Mouse (Mus musculus): ENCODE measurements at regions not wholly inside any gene's neighbourhood (a gene's known extent, or its start where the extent isn't known, plus 50 kb on each side); places are given as distances from the start of the nearest gene placed in this dataset.

DNA sequence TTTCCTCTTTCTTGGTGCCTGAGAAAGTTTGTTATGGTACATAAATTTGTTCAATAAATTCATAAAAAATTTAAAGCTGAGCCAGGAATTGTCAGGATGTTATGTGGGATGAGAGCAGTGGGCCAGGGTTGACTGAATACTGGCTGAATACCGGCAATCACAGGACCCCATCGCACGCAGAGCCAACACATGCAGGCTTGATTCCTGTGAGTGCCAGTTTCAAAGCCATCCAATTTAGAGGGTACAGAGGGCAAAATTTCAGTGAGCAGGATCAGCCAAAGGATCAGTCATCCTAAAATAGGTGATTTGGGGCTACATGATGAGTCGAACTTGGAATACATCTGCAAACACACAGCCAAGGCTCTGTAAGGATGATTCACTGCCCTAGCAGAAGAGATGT, 583.6 kb upstream of the Nectin3 start:
- no peaks in the 10 kb centered on the region for H3K9me3 ChIP-seq (ENCODE audit: control insufficient read depth, insufficient read depth, low read depth, low read length)
- H3K36me3 ChIP-seq (ENCODE audit: control insufficient read depth, insufficient read depth, low read length, poor library complexity, severe bottlenecking) = no peaks in the 10 kb centered on the region
- no peak for DNase-seq (ENCODE audit: low read depth, low spot score)
- H3K9ac ChIP-seq (ENCODE audit: insufficient read depth, low read depth, low read length, poor library complexity, severe bottlenecking) = no peak overlapping the region
- no peaks in the 10 kb centered on the region for H3K4me1 ChIP-seq (ENCODE audit: control insufficient read depth in 2 of 2, insufficient read depth in 2 of 2, low read length in 2 of 2, poor library complexity in 1 of 2)
- TF ChIP-seq ZNF384 (IDR thresholded peaks at IDR 0.05; ENCODE audit: low read depth, low read length) (no peak), HCFC1 (IDR thresholded peaks at IDR 0.05; ENCODE audit: borderline replicate concordance, insufficient read depth, low read length) (no peak), MAFK (IDR thresholded peaks at IDR 0.05; ENCODE audit: insufficient read depth, low read depth, low read length) (no peak), ZC3H11A (IDR thresholded peaks at IDR 0.05; ENCODE audit: borderline replicate concordance, low read depth, low read length) (no peak), CHD2 (IDR thresholded peaks at IDR 0.05; ENCODE audit: low read depth, low read length) (no peak)
- H3K4me3 ChIP-seq (ENCODE audit: insufficient read depth in 1 of 2, low read depth in 1 of 2, low read length in 2 of 2, poor library complexity in 1 of 2, severe bottlenecking in 1 of 2) = no peak overlapping the region
- H3K27ac ChIP-seq (ENCODE audit: insufficient read depth, low read depth, low read length, poor library complexity, severe bottlenecking) = no peak overlapping the region
- in situ Hi-C loops (cut with MboI; ENCODE audit: low sequenced_read_pairs in 2 of 2, unreplicated experiment in 2 of 2) = no loop called here

GRCm38 (mm10) chr16:47080330-47080729, 582.0 kb upstream of the Nectin3 start:
- Histone ChIP-seq H3K4me3 (ENCODE audit: insufficient read depth in 1 of 2, low read depth in 1 of 2, low read length in 2 of 2, poor library complexity in 1 of 2, severe bottlenecking in 1 of 2) (no peak overlapping the region), H3K9ac (ENCODE audit: insufficient read depth, low read depth, low read length, poor library complexity, severe bottlenecking) (no peak overlapping the region), H3K4me1 (ENCODE audit: control insufficient read depth in 2 of 2, insufficient read depth in 2 of 2, low read length in 2 of 2, poor library complexity in 1 of 2) (no peaks in the 10 kb centered on the region), H3K36me3 (ENCODE audit: control insufficient read depth, insufficient read depth, low read length, poor library complexity, severe bottlenecking) (no peaks in the 10 kb centered on the region), H3K9me3 (ENCODE audit: control insufficient read depth, insufficient read depth, low read depth, low read length) (no peaks in the 10 kb centered on the region), H3K27ac (ENCODE audit: insufficient read depth, low read depth, low read length, poor library complexity, severe bottlenecking) (no peak overlapping the region)
- TF ChIP-seq MAFK (IDR thresholded peaks at IDR 0.05; ENCODE audit: insufficient read depth, low read depth, low read length) (no peak), ZNF384 (IDR thresholded peaks at IDR 0.05; ENCODE audit: low read depth, low read length) (no peak), CHD2 (IDR thresholded peaks at IDR 0.05; ENCODE audit: low read depth, low read length) (no peak), HCFC1 (IDR thresholded peaks at IDR 0.05; ENCODE audit: borderline replicate concordance, insufficient read depth, low read length) (no peak), ZC3H11A (IDR thresholded peaks at IDR 0.05; ENCODE audit: borderline replicate concordance, low read depth, low read length) (no peak)
- in situ Hi-C loops (cut with MboI; ENCODE audit: low sequenced_read_pairs in 2 of 2, unreplicated experiment in 2 of 2) = no loop called here
- no peak for DNase-seq (ENCODE audit: low read depth, low spot score)

DNA sequence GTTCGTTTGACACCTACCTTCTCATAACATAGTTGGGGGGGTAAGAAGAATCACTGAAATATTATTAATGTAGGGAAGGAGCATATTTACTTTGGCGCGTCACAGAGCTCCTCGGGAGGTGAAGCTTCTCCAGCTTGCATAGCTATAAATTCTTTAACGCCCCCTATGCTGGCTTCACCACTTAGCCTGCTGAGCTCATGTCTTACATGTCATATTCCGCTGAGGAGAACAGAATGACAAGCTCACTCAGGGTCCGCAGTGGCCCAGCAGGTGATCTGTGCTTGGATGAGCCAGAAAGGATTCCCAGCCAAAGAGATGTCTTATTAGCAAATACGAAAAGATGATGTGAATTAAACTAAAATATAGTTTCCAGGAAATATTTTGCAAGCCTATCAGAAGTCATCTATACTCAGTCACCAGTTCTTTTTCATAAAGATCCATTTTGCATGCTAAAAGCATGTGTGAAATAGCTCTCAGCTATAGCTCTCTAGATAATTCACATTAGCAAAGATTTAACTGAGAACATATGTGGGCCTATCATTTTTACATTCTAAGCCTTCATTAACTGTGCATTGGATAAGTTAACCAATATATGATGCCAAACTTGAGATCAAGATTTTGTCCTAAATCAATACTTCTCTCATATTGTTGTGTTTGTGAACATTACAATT, 561.1 kb upstream of the Nectin3 start:
- TF ChIP-seq CHD2 (IDR thresholded peaks at IDR 0.05; ENCODE audit: low read depth, low read length) (no peak), HCFC1 (IDR thresholded peaks at IDR 0.05; ENCODE audit: borderline replicate concordance, insufficient read depth, low read length) (no peak), ZNF384 (IDR thresholded peaks at IDR 0.05; ENCODE audit: low read depth, low read length) (no peak), MAFK (IDR thresholded peaks at IDR 0.05; ENCODE audit: insufficient read depth, low read depth, low read length) (no peak), ZC3H11A (IDR thresholded peaks at IDR 0.05; ENCODE audit: borderline replicate concordance, low read depth, low read length) (no peak)
- Histone ChIP-seq H3K4me3 (ENCODE audit: insufficient read depth in 1 of 2, low read depth in 1 of 2, low read length in 2 of 2, poor library complexity in 1 of 2, severe bottlenecking in 1 of 2) (no peak overlapping the region), H3K4me1 (ENCODE audit: control insufficient read depth in 2 of 2, insufficient read depth in 2 of 2, low read length in 2 of 2, poor library complexity in 1 of 2) (no peaks in the 10 kb centered on the region), H3K36me3 (ENCODE audit: control insufficient read depth, insufficient read depth, low read length, poor library complexity, severe bottlenecking) (no peaks in the 10 kb centered on the region), H3K9ac (ENCODE audit: insufficient read depth, low read depth, low read length, poor library complexity, severe bottlenecking) (no peak overlapping the region), H3K27ac (ENCODE audit: insufficient read depth, low read depth, low read length, poor library complexity, severe bottlenecking) (no peak overlapping the region), H3K9me3 (ENCODE audit: control insufficient read depth, insufficient read depth, low read depth, low read length) (no peaks in the 10 kb centered on the region)
- DNase-seq (ENCODE audit: low read depth, low spot score) = no peak
- in situ Hi-C loops (cut with MboI; ENCODE audit: low sequenced_read_pairs in 2 of 2, unreplicated experiment in 2 of 2) = no loop called here

GRCm38 (mm10) chr16:47058811-47059210, 560.5 kb upstream of the Nectin3 start:
- no peak for DNase-seq (ENCODE audit: low read depth, low spot score)
- no peak overlapping the region for H3K27ac ChIP-seq (ENCODE audit: insufficient read depth, low read depth, low read length, poor library complexity, severe bottlenecking)
- in situ Hi-C loops (cut with MboI; ENCODE audit: low sequenced_read_pairs in 2 of 2, unreplicated experiment in 2 of 2) = no loop called here

More at GRCm38 (mm10) chr16:47058811-47059210, 560.5 kb upstream of the Nectin3 start:
- no peaks in the 10 kb centered on the region for H3K36me3 ChIP-seq (ENCODE audit: control insufficient read depth, insufficient read depth, low read length, poor library complexity, severe bottlenecking)
- no peak overlapping the region for H3K9ac ChIP-seq (ENCODE audit: insufficient read depth, low read depth, low read length, poor library complexity, severe bottlenecking)
- no peak for TF ChIP-seq ZC3H11A (IDR thresholded peaks at IDR 0.05; ENCODE audit: borderline replicate concordance, low read depth, low read length)
- TF ChIP-seq ZNF384 (IDR thresholded peaks at IDR 0.05; ENCODE audit: low read depth, low read length) = no peak
- TF ChIP-seq MAFK (IDR thresholded peaks at IDR 0.05; ENCODE audit: insufficient read depth, low read depth, low read length) = no peak
- no peak for TF ChIP-seq CHD2 (IDR thresholded peaks at IDR 0.05; ENCODE audit: low read depth, low read length)
- no peak for TF ChIP-seq HCFC1 (IDR thresholded peaks at IDR 0.05; ENCODE audit: borderline replicate concordance, insufficient read depth, low read length)
- no peaks in the 10 kb centered on the region for H3K4me1 ChIP-seq (ENCODE audit: control insufficient read depth in 2 of 2, insufficient read depth in 2 of 2, low read length in 2 of 2, poor library complexity in 1 of 2)
- no peaks in the 10 kb centered on the region for H3K9me3 ChIP-seq (ENCODE audit: control insufficient read depth, insufficient read depth, low read depth, low read length)
- H3K4me3 ChIP-seq (ENCODE audit: insufficient read depth in 1 of 2, low read depth in 1 of 2, low read length in 2 of 2, poor library complexity in 1 of 2, severe bottlenecking in 1 of 2) = no peak overlapping the region
